Mouse (Mus musculus): Measurements from ENCODE around the gene Gm49361. TPM values are rescaled to one million over a fixed set of nuclear protein-coding genes. Genes with fewer than 3 reads are reported as not detected.

Gm49361 gene
- total RNA-seq, 1 experiment, result not detected

DNA sequence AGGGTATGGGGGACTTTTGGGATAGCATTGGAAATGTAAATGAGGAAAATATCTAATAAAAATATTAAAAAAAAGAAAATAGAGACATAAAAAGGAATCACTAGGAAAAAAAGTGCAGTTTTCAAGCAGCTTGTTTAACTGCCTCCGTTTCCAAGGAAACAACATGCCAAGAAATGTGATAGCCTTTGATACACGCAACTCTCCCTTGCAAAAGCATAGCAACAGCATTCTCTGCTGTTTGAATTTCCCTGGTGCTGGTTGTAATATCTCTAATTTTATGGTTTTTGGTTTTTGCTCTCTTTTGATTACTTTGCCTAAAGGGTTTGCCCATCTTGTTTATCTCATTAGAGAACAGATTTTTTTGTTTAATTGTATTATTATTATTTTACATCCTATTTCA is 70.4 kb downstream of the Gm49361 start:
- in situ Hi-C loops (cut with MboI; ENCODE audit: low sequenced_read_pairs in 2 of 2, unreplicated experiment in 2 of 2), result loop anchor here in 1 of 2 experiments (25.0 kb wide), 1 partner anchor 237 kb away; no protein-coding TSS in a partner anchor
- Histone ChIP-seq H3K9ac (ENCODE audit: insufficient read depth, low read depth, low read length, poor library complexity, severe bottlenecking) (no peak overlapping the region), H3K27ac (ENCODE audit: insufficient read depth, low read depth, low read length, poor library complexity, severe bottlenecking) (no peak overlapping the region), H3K9me3 (ENCODE audit: control insufficient read depth, insufficient read depth, low read depth, low read length) (no peaks in the 10 kb centered on the region; the same call in 1 of the 2 replicates), H3K36me3 (ENCODE audit: control insufficient read depth, insufficient read depth, low read length, poor library complexity, severe bottlenecking) (no peaks in the 10 kb centered on the region), H3K4me1 (ENCODE audit: control insufficient read depth in 2 of 2, insufficient read depth in 2 of 2, low read length in 2 of 2, poor library complexity in 1 of 2) (peaks cover 0 to 2% of the 10 kb centered on the region in 2 experiments; a peak in 1 of 4 replicates), H3K4me3 (ENCODE audit: insufficient read depth in 1 of 2, low read depth in 1 of 2, low read length in 2 of 2, poor library complexity in 1 of 2, severe bottlenecking in 1 of 2) (no peak overlapping the region)
- DNase-seq (ENCODE audit: low read depth, low spot score), result no peak
- TF ChIP-seq CHD2 (IDR thresholded peaks at IDR 0.05; ENCODE audit: low read depth, low read length) (no peak), ZNF384 (IDR thresholded peaks at IDR 0.05; ENCODE audit: low read depth, low read length) (no peak), HCFC1 (IDR thresholded peaks at IDR 0.05; ENCODE audit: borderline replicate concordance, insufficient read depth, low read length) (no peak), MAFK (IDR thresholded peaks at IDR 0.05; ENCODE audit: insufficient read depth, low read depth, low read length) (no peak), ZC3H11A (IDR thresholded peaks at IDR 0.05; ENCODE audit: borderline replicate concordance, low read depth, low read length) (no peak)

DNA sequence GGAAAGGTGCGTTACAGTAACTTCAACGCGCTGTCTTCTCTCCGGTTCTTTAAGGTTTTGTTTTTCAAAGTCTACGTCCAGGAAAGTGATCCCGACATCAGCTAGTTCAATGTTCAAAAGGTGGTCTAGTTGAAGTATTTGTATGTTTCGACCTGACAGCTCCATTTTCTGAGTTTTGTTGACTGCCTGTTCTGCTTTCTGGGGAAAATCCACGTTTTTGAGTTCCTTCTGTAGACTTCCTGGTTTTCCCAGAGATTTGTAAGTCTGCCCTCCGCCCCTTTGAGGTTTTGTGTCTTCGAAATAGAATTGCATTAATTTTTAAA is 80.3 kb downstream of the Gm49361 start:
- Histone ChIP-seq H3K9me3 (ENCODE audit: control insufficient read depth, insufficient read depth, low read depth, low read length) (no peaks in the 10 kb centered on the region), H3K4me1 (ENCODE audit: control insufficient read depth in 2 of 2, insufficient read depth in 2 of 2, low read length in 2 of 2, poor library complexity in 1 of 2) (peaks cover 0 to 2% of the 10 kb centered on the region in 2 experiments; a peak in 2 of 4 replicates), H3K27ac (ENCODE audit: insufficient read depth, low read depth, low read length, poor library complexity, severe bottlenecking) (no peak overlapping the region), H3K4me3 (ENCODE audit: insufficient read depth in 1 of 2, low read depth in 1 of 2, low read length in 2 of 2, poor library complexity in 1 of 2, severe bottlenecking in 1 of 2) (peak overlapping the region; percentile 87 to 94), H3K9ac (ENCODE audit: insufficient read depth, low read depth, low read length, poor library complexity, severe bottlenecking) (peak overlapping the region; percentile 97), H3K36me3 (ENCODE audit: control insufficient read depth, insufficient read depth, low read length, poor library complexity, severe bottlenecking) (peaks cover 2% of the 10 kb centered on the region; the same call in 1 of the 2 replicates)
- no peak for DNase-seq (ENCODE audit: low read depth, low spot score)
- TF ChIP-seq MAFK (IDR thresholded peaks at IDR 0.05; ENCODE audit: insufficient read depth, low read depth, low read length) (no peak), HCFC1 (IDR thresholded peaks at IDR 0.05; ENCODE audit: borderline replicate concordance, insufficient read depth, low read length) (no peak), CHD2 (IDR thresholded peaks at IDR 0.05; ENCODE audit: low read depth, low read length) (no peak), ZC3H11A (IDR thresholded peaks at IDR 0.05; ENCODE audit: borderline replicate concordance, low read depth, low read length) (no peak), ZNF384 (IDR thresholded peaks at IDR 0.05; ENCODE audit: low read depth, low read length) (no peak)
- in situ Hi-C loops (cut with MboI; ENCODE audit: low sequenced_read_pairs in 2 of 2, unreplicated experiment in 2 of 2), result no loop called here

GRCm38 (mm10) chr14:57664822-57665627 is 80.9 kb downstream of the Gm49361 start, which contains the start of gene Xpo4:
Xpo4 (minus strand) TSS chr14:57665430.
- TF ChIP-seq HCFC1 (IDR thresholded peaks at IDR 0.05; ENCODE audit: borderline replicate concordance, insufficient read depth, low read length), result peak; percentile 74
- TF ChIP-seq MAFK (IDR thresholded peaks at IDR 0.05; ENCODE audit: insufficient read depth, low read depth, low read length), result no peak
- peak within 1 kb of the TSS; percentile 67 for H3K27ac ChIP-seq (ENCODE audit: insufficient read depth, low read depth, low read length, poor library complexity, severe bottlenecking)
- no peaks in the 10 kb centered on the region for H3K9me3 ChIP-seq (ENCODE audit: control insufficient read depth, insufficient read depth, low read depth, low read length)
- H3K9ac ChIP-seq (ENCODE audit: insufficient read depth, low read depth, low read length, poor library complexity, severe bottlenecking), result peak within 1 kb of the TSS; percentile 97
- peaks cover 2% of the 10 kb centered on the region; the same call in 1 of the 2 replicates for H3K36me3 ChIP-seq (ENCODE audit: control insufficient read depth, insufficient read depth, low read length, poor library complexity, severe bottlenecking)
- peak within 1 kb of the TSS; percentile 87 to 94 for H3K4me3 ChIP-seq (ENCODE audit: insufficient read depth in 1 of 2, low read depth in 1 of 2, low read length in 2 of 2, poor library complexity in 1 of 2, severe bottlenecking in 1 of 2)
- H3K4me1 ChIP-seq (ENCODE audit: control insufficient read depth in 2 of 2, insufficient read depth in 2 of 2, low read length in 2 of 2, poor library complexity in 1 of 2), result peaks cover 0 to 2% of the 10 kb centered on the region in 2 experiments; a peak in 2 of 4 replicates
- peak; percentile 51 for DNase-seq (ENCODE audit: low read depth, low spot score)
- in situ Hi-C loops (cut with MboI; ENCODE audit: low sequenced_read_pairs in 2 of 2, unreplicated experiment in 2 of 2), result no loop called here

DNA sequence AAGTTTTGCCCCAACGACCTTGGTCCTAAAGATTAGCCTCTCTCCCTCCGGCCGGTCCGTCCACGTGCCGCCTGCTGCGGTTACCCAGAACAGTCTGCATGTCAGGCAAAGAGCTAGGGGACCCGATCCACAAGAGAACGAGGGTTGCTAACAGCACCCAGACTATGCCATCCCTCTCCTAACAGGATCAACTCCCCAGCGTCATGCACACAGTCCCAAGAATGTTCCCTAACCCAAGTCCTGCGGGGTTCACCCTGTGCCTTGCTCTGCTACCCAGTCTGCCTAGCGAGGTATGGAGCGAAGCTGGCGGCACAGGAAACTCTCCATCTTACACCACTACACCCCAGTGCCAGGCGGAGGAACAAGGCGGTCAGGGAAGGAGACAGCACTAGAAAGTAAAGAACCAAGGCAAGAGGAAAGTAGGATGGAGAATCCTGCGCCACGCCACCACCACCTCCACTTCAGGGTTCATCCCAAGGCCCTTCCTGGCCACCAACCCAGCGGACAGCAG is 81.5 kb downstream of the Gm49361 start:
- TF ChIP-seq HCFC1 (IDR thresholded peaks at IDR 0.05; ENCODE audit: borderline replicate concordance, insufficient read depth, low read length) (no peak), CHD2 (IDR thresholded peaks at IDR 0.05; ENCODE audit: low read depth, low read length) (no peak), MAFK (IDR thresholded peaks at IDR 0.05; ENCODE audit: insufficient read depth, low read depth, low read length) (no peak), ZC3H11A (IDR thresholded peaks at IDR 0.05; ENCODE audit: borderline replicate concordance, low read depth, low read length) (no peak), ZNF384 (IDR thresholded peaks at IDR 0.05; ENCODE audit: low read depth, low read length) (no peak)
- H3K9me3 ChIP-seq (ENCODE audit: control insufficient read depth, insufficient read depth, low read depth, low read length), result no peaks in the 10 kb centered on the region
- in situ Hi-C loops (cut with MboI; ENCODE audit: low sequenced_read_pairs in 2 of 2, unreplicated experiment in 2 of 2), result no loop called here
- peak overlapping the region; percentile 97 for H3K9ac ChIP-seq (ENCODE audit: insufficient read depth, low read depth, low read length, poor library complexity, severe bottlenecking)
- H3K4me1 ChIP-seq (ENCODE audit: control insufficient read depth in 2 of 2, insufficient read depth in 2 of 2, low read length in 2 of 2, poor library complexity in 1 of 2), result peaks cover 0 to 2% of the 10 kb centered on the region in 2 experiments; a peak in 2 of 4 replicates
- peak overlapping the region; percentile 87 to 94 for H3K4me3 ChIP-seq (ENCODE audit: insufficient read depth in 1 of 2, low read depth in 1 of 2, low read length in 2 of 2, poor library complexity in 1 of 2, severe bottlenecking in 1 of 2)
- peak overlapping the region; percentile 67; the same call in 1 of the 2 replicates for H3K27ac ChIP-seq (ENCODE audit: insufficient read depth, low read depth, low read length, poor library complexity, severe bottlenecking)
- peaks cover 5% of the 10 kb centered on the region for H3K36me3 ChIP-seq (ENCODE audit: control insufficient read depth, insufficient read depth, low read length, poor library complexity, severe bottlenecking)
- no peak for DNase-seq (ENCODE audit: low read depth, low spot score)

Data from ES-E14 (cell line).